Mouse (Mus musculus): Measurements from ENCODE around the gene Ing3. TPM values are rescaled to one million over a fixed set of nuclear protein-coding genes. Genes with fewer than 3 reads are reported as not detected.

Ing3 gene
- polyA plus RNA-seq, 1 experiment: 15.1 TPM

DNA sequence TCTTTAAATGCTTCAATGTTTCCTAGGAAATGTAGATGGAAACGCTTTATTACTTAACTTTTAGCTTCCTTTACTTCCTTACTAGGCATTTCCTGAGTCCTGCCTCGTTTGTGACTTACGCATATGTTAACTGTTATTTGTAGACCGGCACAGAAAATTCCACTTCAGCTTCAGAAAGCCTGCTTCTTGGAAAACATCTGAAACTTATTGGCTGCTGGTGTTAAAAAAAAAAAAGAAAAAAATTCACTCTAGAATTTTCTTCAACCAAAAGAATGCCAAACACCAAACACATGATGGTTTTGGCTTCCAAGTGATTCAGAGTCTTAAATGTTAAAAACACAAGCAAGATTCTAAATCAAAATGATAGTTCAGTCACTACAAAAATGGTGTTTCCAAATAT, 39.7 kb downstream of the Ing3 start:
- no peak overlapping the region for H3K4me3 ChIP-seq (ENCODE audit: insufficient read depth, low read length)

DNA sequence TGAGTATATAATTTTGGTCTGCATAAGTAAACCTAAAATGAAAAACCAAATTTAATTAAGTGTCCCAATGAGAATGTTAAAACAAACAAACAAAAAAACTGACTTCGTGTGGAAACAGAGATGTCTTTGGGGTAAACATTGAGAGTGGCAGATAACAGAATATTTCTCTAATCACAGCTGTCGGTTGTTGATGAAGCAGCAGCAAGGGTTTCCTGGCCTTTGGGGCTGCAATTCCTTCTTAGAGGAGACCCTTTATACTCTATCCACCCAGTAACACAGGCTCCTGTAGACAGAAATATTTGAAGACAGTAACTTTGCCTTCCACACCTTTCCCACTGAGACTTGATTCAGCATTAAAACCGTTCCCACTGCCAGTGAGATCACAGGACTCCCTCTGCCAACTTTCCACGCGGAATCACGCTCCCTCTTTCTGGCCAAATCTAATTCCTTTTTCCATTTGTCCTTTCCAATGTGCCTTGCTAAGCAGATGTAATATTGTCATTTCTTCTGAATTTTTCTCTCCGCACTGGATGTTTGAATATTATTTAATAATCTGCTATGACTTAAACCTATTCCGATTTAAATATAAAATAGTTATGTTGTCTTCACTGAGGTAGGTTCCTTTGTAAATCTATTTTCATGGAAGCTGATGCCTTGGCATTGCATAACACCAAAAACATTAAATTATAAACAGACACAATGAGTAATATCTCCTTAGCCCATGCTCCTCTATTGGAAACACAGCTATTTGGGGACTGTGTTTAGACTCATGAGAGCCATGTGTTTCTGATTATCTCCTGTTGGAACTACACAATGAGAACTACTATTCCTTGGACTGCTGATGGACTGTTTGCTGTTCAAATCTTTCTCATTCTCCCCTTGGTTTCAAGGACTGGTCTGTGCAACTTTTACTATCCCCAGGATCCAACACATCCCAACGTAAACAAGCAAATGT, 41.1 kb downstream of the Ing3 start:
- TF ChIP-seq CTCF (IDR thresholded peaks at IDR 0.05; ENCODE audit: extremely low read depth, insufficient read depth, low read length): no peak
- TF ChIP-seq POLR2A (IDR thresholded peaks at IDR 0.05; ENCODE audit: extremely low read depth, insufficient read depth, low read length): no peak
- H3K4me3 ChIP-seq (ENCODE audit: insufficient read depth, low read length): no peak overlapping the region
- no peaks in the 10 kb centered on the region for H3K4me1 ChIP-seq (ENCODE audit: control insufficient read depth, insufficient read depth, low read length)
- H3K27ac ChIP-seq (ENCODE audit: insufficient read depth, low read length): no peak overlapping the region

More for the DNA sequence above, 39.7 kb downstream of the Ing3 start:
- Histone ChIP-seq H3K4me1 (ENCODE audit: control insufficient read depth, insufficient read depth, low read length) (no peaks in the 10 kb centered on the region), H3K27ac (ENCODE audit: insufficient read depth, low read length) (no peak overlapping the region)
- no peak for TF ChIP-seq POLR2A (IDR thresholded peaks at IDR 0.05; ENCODE audit: extremely low read depth, insufficient read depth, low read length)
- no peak for TF ChIP-seq CTCF (IDR thresholded peaks at IDR 0.05; ENCODE audit: extremely low read depth, insufficient read depth, low read length)

DNA sequence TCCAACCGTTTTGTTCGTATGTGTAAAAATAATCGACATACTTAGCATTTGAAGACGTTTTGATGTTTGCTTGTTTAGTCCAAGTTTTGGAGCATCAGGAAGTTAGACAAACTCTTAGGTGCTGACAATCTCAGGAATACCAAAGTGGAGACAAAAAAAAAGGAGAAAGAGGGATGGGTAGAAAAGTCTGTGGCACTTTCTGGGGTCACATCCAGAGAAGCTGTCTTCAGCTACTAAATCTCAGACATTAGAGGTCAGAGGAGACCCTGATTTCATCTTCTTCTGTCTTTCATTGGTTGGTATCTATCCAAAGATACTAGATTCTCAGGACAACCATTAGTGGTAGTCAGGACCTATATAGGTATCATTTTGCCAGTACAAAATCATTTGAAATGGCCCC, 41.8 kb downstream of the Ing3 start:
- no peak for TF ChIP-seq CTCF (IDR thresholded peaks at IDR 0.05; ENCODE audit: extremely low read depth, insufficient read depth, low read length)
- TF ChIP-seq POLR2A (IDR thresholded peaks at IDR 0.05; ENCODE audit: extremely low read depth, insufficient read depth, low read length): no peak
- no peak overlapping the region for H3K27ac ChIP-seq (ENCODE audit: insufficient read depth, low read length)
- no peaks in the 10 kb centered on the region for H3K4me1 ChIP-seq (ENCODE audit: control insufficient read depth, insufficient read depth, low read length)
- H3K4me3 ChIP-seq (ENCODE audit: insufficient read depth, low read length): no peak overlapping the region

DNA sequence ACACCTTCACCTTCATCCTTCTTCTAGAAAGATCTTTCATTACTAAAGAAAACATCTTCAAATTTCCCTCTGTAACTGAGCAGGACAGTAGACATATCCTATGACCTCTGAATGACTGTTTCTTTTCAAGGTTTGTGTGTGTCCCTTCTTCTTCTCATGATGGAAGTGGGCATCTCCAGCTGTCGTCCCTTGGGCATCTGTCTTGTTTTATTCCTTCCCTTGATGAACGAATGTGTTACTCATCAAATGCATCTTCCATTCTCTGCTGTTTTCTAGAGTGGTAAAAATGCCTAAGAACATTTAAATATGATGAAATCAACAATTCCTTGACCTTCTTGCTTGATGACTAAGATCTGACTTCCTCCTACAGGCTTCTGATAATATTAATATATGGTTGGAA, 43.7 kb downstream of the Ing3 start:
- H3K4me3 ChIP-seq (ENCODE audit: insufficient read depth, low read length): no peak overlapping the region
- no peaks in the 10 kb centered on the region for H3K4me1 ChIP-seq (ENCODE audit: control insufficient read depth, insufficient read depth, low read length)
- H3K27ac ChIP-seq (ENCODE audit: insufficient read depth, low read length): no peak overlapping the region
- TF ChIP-seq POLR2A (IDR thresholded peaks at IDR 0.05; ENCODE audit: extremely low read depth, insufficient read depth, low read length) (no peak), CTCF (IDR thresholded peaks at IDR 0.05; ENCODE audit: extremely low read depth, insufficient read depth, low read length) (no peak)

DNA sequence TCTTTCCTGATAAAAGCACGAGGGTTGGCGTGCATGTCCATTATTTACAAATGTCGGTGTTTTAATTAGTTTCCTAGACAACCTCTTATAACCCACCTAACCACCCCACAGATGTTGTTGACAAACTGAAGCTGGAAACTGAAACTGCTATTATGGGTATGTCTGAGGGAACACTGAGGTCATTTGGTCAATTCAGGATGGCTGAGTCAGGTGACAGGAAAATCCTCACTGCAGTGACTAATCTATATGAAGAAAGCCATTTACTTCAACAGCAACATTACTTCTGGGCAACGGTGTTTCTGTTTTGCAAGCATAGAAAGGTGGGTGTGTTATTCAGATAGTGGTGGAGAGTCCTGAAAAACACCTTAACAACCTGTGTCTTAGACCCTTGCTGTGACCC, 48.8 kb downstream of the Ing3 start:
- Histone ChIP-seq H3K4me3 (ENCODE audit: insufficient read depth, low read length) (no peak overlapping the region), H3K27ac (ENCODE audit: insufficient read depth, low read length) (no peak overlapping the region), H3K4me1 (ENCODE audit: control insufficient read depth, insufficient read depth, low read length) (no peaks in the 10 kb centered on the region)
- TF ChIP-seq CTCF (IDR thresholded peaks at IDR 0.05; ENCODE audit: extremely low read depth, insufficient read depth, low read length) (no peak), POLR2A (IDR thresholded peaks at IDR 0.05; ENCODE audit: extremely low read depth, insufficient read depth, low read length) (no peak)

DNA sequence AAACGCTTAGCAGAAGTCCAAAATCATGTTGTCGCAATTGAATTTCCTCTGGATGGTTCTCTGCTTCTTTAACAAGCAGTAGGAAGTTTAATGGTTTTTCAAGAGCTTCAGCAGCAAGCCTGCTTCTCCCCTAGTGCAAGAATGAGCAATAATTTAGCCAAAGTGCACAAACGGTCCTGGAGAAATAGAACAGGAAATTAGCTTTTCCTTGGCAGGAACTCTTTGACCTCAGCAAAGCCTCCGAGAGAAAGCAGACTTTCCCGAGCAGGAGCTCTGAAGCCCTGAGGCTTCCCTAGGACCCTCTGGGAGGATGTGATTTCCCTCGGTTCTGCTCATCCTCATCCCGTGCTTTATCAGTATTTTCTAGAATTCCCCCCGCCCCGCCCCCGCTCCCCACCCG, 49.7 kb downstream of the Ing3 start:
- H3K4me1 ChIP-seq (ENCODE audit: control insufficient read depth, insufficient read depth, low read length): no peaks in the 10 kb centered on the region
- no peak overlapping the region for H3K4me3 ChIP-seq (ENCODE audit: insufficient read depth, low read length)
- no peak overlapping the region for H3K27ac ChIP-seq (ENCODE audit: insufficient read depth, low read length)
- TF ChIP-seq CTCF (IDR thresholded peaks at IDR 0.05; ENCODE audit: extremely low read depth, insufficient read depth, low read length): no peak
- no peak for TF ChIP-seq POLR2A (IDR thresholded peaks at IDR 0.05; ENCODE audit: extremely low read depth, insufficient read depth, low read length)

DNA sequence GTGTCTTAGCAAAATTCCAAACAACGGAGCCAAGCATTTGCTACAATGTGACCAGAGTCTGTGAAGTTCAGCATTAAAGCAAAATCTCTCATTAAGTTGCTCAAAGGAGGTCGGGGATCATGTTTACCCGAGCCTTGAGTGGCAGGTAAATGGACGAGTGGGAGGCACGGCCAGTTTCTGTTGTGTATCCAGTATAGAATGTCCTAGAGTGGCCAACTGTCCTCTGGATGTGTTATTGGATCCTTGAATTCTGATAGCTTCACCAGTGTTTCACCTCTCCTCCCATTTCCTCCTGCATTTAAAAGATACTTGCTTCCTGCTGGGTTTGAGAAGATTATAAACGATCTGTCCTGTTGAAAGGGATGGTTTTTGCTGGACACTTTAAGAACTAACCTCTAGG, 50.7 kb downstream of the Ing3 start:
- no peaks in the 10 kb centered on the region for H3K4me1 ChIP-seq (ENCODE audit: control insufficient read depth, insufficient read depth, low read length)
- no peak overlapping the region for H3K27ac ChIP-seq (ENCODE audit: insufficient read depth, low read length)
- no peak overlapping the region for H3K4me3 ChIP-seq (ENCODE audit: insufficient read depth, low read length)
- TF ChIP-seq POLR2A (IDR thresholded peaks at IDR 0.05; ENCODE audit: extremely low read depth, insufficient read depth, low read length) (no peak), CTCF (IDR thresholded peaks at IDR 0.05; ENCODE audit: extremely low read depth, insufficient read depth, low read length) (no peak)

DNA sequence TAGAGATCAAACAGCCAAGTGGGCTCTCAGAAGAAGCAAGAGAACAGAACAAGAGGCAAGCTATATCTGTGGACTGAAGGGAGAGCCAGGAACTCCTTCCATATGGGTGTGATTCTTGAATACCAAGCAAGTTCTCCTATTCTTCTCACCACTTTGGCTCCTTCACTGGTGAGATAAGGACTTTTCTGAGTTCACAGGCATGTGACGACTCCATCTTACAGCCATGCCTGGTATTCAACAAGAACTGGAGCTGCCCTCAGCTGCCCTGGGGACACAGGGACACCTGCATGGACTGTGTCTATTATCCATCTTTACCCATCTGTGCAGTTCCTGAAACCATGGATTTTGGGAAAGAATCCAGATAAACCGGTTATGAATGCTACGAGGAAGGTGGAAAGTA, 51.5 kb downstream of the Ing3 start:
- H3K4me1 ChIP-seq (ENCODE audit: control insufficient read depth, insufficient read depth, low read length): no peaks in the 10 kb centered on the region
- H3K27ac ChIP-seq (ENCODE audit: insufficient read depth, low read length): no peak overlapping the region
- H3K4me3 ChIP-seq (ENCODE audit: insufficient read depth, low read length): no peak overlapping the region
- TF ChIP-seq CTCF (IDR thresholded peaks at IDR 0.05; ENCODE audit: extremely low read depth, insufficient read depth, low read length) (no peak), POLR2A (IDR thresholded peaks at IDR 0.05; ENCODE audit: extremely low read depth, insufficient read depth, low read length) (no peak)

DNA sequence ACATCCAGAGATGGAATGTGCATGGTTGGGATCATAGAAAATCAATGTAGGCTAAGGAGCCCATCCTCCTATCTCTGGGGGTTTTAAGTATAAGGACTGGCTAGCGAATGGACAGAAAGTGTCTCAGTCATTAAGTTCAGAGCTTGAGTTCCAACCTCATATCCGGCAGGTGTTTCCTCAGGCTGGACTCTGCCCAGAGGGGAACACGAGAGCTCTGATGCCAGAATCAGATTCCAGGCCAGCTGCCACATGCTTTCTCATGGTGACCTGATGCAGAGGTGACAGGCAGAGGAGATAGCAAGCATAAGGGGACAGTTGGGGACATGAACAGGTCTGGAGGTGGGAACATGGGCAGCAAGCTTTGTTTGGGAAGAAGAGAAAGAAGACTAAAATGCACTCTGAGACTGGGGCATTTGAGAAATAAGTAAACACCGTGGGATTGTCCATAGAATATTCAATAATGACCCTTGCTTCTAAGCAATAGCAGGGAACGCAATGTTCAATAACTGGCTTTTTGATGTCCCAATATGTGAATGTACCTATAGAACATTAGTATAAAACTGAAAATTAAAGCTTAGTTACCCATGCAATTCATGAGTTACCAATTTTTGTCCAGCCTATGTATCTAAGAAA, 52.0 kb downstream of the Ing3 start:
- TF ChIP-seq POLR2A (IDR thresholded peaks at IDR 0.05; ENCODE audit: extremely low read depth, insufficient read depth, low read length) (no peak), CTCF (IDR thresholded peaks at IDR 0.05; ENCODE audit: extremely low read depth, insufficient read depth, low read length) (no peak)
- no peak overlapping the region for H3K27ac ChIP-seq (ENCODE audit: insufficient read depth, low read length)
- no peak overlapping the region for H3K4me3 ChIP-seq (ENCODE audit: insufficient read depth, low read length)
- H3K4me1 ChIP-seq (ENCODE audit: control insufficient read depth, insufficient read depth, low read length): no peaks in the 10 kb centered on the region
